Mouse (Mus musculus): ENCODE measurements around the gene Rbms1. TPM values are rescaled to one million over a fixed set of nuclear protein-coding genes. Genes with fewer than 3 reads are reported as not detected.

Gene Rbms1
- polyA plus RNA-seq, 1 experiment from 2014 or later = 72.2 TPM

DNA sequence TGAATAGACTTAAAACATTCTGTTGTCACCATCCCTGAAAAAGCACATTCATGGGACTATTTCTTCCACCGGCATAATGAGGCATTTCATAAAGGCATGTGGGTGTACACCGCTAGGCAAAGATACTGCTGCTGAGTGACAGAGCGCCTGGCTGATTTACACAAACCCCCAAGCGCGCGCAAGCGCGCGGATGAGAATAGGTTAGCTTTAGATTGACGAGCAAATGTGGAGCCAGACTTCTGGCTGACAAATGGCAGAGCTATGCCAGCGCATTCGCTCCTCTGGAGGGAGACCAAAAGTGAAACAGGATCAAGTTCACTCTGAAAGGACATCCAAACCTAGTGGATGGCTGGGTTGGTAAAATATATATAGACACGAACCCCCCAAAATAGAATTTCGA lies 240.5 kb downstream of the Rbms1 start, which contains the start of gene Itgb6:
Itgb6 (minus strand) TSS at position 130 of the 400 bp plus-strand sequence.
- H3K4me3 ChIP-seq (ENCODE audit: low read length) = no peak within 1 kb of the TSS
- no peak within 1 kb of the TSS for H3K4me2 ChIP-seq (ENCODE audit: low read depth, low read length)
- H3K27ac ChIP-seq (ENCODE audit: low read length) = no peak within 1 kb of the TSS
- no peak within 1 kb of the TSS for H3K9ac ChIP-seq (ENCODE audit: low read depth, low read length)
- ATAC-seq = no peak
- no peaks in the 10 kb centered on the region for H3K36me3 ChIP-seq (ENCODE audit: control insufficient read depth, insufficient read depth, low read length)
- 69% methylated on average over 14 of the region's 14 CpGs for WGBS
- H3K4me1 ChIP-seq (ENCODE audit: control insufficient read depth, insufficient read depth, low read length) = peaks cover 6% of the 10 kb centered on the region; the same call in 1 of the 2 replicates
- H3K9me3 ChIP-seq (ENCODE audit: control insufficient read depth, low read length) = no peaks in the 10 kb centered on the region
- H3K27me3 ChIP-seq (replicated peaks; ENCODE audit: control insufficient read depth, insufficient read depth, low read length) = no peaks in the 10 kb centered on the region

DNA sequence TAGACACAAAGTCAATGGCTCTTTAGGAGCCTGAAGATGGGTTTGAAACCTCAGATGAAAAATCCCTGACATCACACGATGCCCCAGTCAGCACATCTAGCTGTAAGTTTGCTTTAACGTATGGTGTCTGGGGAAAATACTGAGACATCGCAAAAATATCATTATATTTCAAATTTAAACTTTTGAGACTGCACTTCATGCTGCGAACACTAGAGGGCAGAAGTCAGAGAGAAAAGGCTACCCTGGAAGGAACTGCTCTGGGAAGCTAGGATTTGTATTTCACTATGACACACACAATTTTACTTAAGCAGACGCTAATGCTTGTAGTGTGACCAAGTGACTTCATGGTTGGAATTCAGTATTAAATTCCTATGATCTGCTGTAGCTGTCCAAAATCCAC lies 242.1 kb downstream of the Rbms1 start:
- Histone ChIP-seq H3K9ac (ENCODE audit: low read depth, low read length) (no peak overlapping the region), H3K27ac (ENCODE audit: low read length) (no peak overlapping the region), H3K4me3 (ENCODE audit: low read length) (no peak overlapping the region), H3K9me3 (ENCODE audit: control insufficient read depth, low read length) (no peaks in the 10 kb centered on the region), H3K27me3 (replicated peaks; ENCODE audit: control insufficient read depth, insufficient read depth, low read length) (no peaks in the 10 kb centered on the region), H3K4me1 (ENCODE audit: control insufficient read depth, insufficient read depth, low read length) (peaks cover 11% of the 10 kb centered on the region; the same call in 1 of the 2 replicates), H3K4me2 (ENCODE audit: low read depth, low read length) (no peak overlapping the region), H3K36me3 (ENCODE audit: control insufficient read depth, insufficient read depth, low read length) (no peaks in the 10 kb centered on the region)
- no peak for ATAC-seq
- 25% methylated on average over 5 of the region's 5 CpGs for WGBS

GRCm38 (mm10) chr2:60720205-60720604 lies 242.8 kb downstream of the Rbms1 start:
- no peaks in the 10 kb centered on the region for H3K27me3 ChIP-seq (replicated peaks; ENCODE audit: control insufficient read depth, insufficient read depth, low read length)
- peaks cover 11% of the 10 kb centered on the region; the same call in 1 of the 2 replicates for H3K4me1 ChIP-seq (ENCODE audit: control insufficient read depth, insufficient read depth, low read length)
- no peak overlapping the region for H3K4me3 ChIP-seq (ENCODE audit: low read length)
- H3K27ac ChIP-seq (ENCODE audit: low read length) = no peak overlapping the region
- no peak for ATAC-seq
- no peaks in the 10 kb centered on the region for H3K36me3 ChIP-seq (ENCODE audit: control insufficient read depth, insufficient read depth, low read length)
- no peak overlapping the region for H3K4me2 ChIP-seq (ENCODE audit: low read depth, low read length)
- 0 out of 2 replicates have a peak overlapping the region, but pooled peaks have one; percentile 10 for H3K9ac ChIP-seq (ENCODE audit: low read depth, low read length)
- WGBS = 63% methylated on average over 8 of the region's 8 CpGs
- no peaks in the 10 kb centered on the region for H3K9me3 ChIP-seq (ENCODE audit: control insufficient read depth, low read length)

DNA sequence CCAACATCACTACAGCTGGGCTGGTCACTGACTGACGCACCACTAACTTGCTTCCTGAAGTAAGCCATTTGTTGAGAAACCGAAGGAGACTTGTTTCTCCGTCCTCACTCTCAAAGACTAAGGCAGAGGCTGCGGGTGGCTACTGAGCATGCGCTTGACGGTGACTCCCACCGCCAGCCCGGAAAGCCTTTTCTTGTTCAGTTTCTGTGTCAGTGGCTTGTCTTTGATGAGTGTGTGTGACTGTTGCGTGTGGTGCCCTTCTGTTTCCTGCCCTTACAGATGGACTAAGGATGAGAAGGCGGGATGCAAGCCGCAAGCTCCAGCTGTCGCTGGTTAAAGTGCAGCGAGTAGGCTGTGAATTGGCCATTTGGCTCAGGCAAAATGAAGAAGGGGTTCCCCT lies 245.6 kb downstream of the Rbms1 start:
- H3K4me1 ChIP-seq (ENCODE audit: control insufficient read depth, insufficient read depth, low read length) = peaks cover 16% of the 10 kb centered on the region; the same call in 1 of the 2 replicates
- no peak overlapping the region for H3K27ac ChIP-seq (ENCODE audit: low read length)
- no peak for ATAC-seq
- no peaks in the 10 kb centered on the region for H3K9me3 ChIP-seq (ENCODE audit: control insufficient read depth, low read length)
- H3K27me3 ChIP-seq (replicated peaks; ENCODE audit: control insufficient read depth, insufficient read depth, low read length) = no peaks in the 10 kb centered on the region
- no peaks in the 10 kb centered on the region for H3K36me3 ChIP-seq (ENCODE audit: control insufficient read depth, insufficient read depth, low read length)
- no peak overlapping the region for H3K9ac ChIP-seq (ENCODE audit: low read depth, low read length)
- 69% methylated on average over 13 of the region's 13 CpGs for WGBS
- H3K4me3 ChIP-seq (ENCODE audit: low read length) = no peak overlapping the region
- H3K4me2 ChIP-seq (ENCODE audit: low read depth, low read length) = no peak overlapping the region

- Histone ChIP-seq H3K4me3 (ENCODE audit: low read length) (no peak overlapping the region), H3K4me2 (ENCODE audit: low read depth, low read length) (no peak overlapping the region), H3K36me3 (ENCODE audit: control insufficient read depth, insufficient read depth, low read length) (no peaks in the 10 kb centered on the region), H3K4me1 (ENCODE audit: control insufficient read depth, insufficient read depth, low read length) (peaks cover 16% of the 10 kb centered on the region; the same call in 1 of the 2 replicates), H3K9ac (ENCODE audit: low read depth, low read length) (no peak overlapping the region), H3K27me3 (replicated peaks; ENCODE audit: control insufficient read depth, insufficient read depth, low read length) (no peaks in the 10 kb centered on the region), H3K9me3 (ENCODE audit: control insufficient read depth, low read length) (no peaks in the 10 kb centered on the region), H3K27ac (ENCODE audit: low read length) (no peak overlapping the region)
- ATAC-seq = peak; percentile 75
Measured at GRCm38 (mm10) chr2:60716549-60716948, 246.4 kb downstream of the Rbms1 start.

GRCm38 (mm10) chr2:60715771-60716170 lies 247.2 kb downstream of the Rbms1 start:
- H3K4me1 ChIP-seq (ENCODE audit: control insufficient read depth, insufficient read depth, low read length) = peaks cover 15% of the 10 kb centered on the region; the same call in 1 of the 2 replicates
- H3K27ac ChIP-seq (ENCODE audit: low read length) = no peak overlapping the region
- H3K36me3 ChIP-seq (ENCODE audit: control insufficient read depth, insufficient read depth, low read length) = no peaks in the 10 kb centered on the region
- no peak overlapping the region for H3K4me2 ChIP-seq (ENCODE audit: low read depth, low read length)
- H3K4me3 ChIP-seq (ENCODE audit: low read length) = no peak overlapping the region
- no peak overlapping the region for H3K9ac ChIP-seq (ENCODE audit: low read depth, low read length)
- WGBS = 74% methylated on average over 13 of the region's 13 CpGs
- no peaks in the 10 kb centered on the region for H3K27me3 ChIP-seq (replicated peaks; ENCODE audit: control insufficient read depth, insufficient read depth, low read length)
- H3K9me3 ChIP-seq (ENCODE audit: control insufficient read depth, low read length) = no peaks in the 10 kb centered on the region
- no peak for ATAC-seq

DNA sequence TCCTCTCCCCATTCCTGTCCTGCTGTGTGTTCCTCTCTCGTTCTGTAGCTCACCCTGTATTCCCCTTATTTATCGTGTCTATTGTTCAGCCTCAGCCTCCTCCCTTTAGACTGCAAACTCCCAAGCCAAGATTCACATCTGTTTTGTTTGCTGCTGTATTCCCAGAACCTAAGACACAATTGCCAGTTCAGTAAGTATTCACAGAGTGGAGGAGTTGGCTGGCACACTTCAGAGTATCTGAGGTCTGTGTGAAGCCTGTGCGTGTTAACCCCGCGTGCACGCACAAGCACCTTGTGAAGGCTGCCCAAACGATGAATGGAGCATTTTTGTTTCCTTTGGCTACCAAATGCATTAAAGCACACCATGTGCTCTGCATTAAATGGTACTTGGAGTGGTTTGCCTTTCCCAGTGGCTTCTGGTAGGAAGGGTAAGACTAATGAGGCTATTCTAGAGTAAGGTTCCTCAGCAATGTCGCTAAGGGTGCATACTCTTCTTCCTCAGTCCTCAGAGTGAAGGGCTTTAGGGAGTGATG lies 248.0 kb downstream of the Rbms1 start:
- H3K4me2 ChIP-seq (ENCODE audit: low read depth, low read length) = no peak overlapping the region
- no peaks in the 10 kb centered on the region for H3K36me3 ChIP-seq (ENCODE audit: control insufficient read depth, insufficient read depth, low read length)
- H3K9ac ChIP-seq (ENCODE audit: low read depth, low read length) = no peak overlapping the region
- no peak overlapping the region for H3K4me3 ChIP-seq (ENCODE audit: low read length)
- H3K9me3 ChIP-seq (ENCODE audit: control insufficient read depth, low read length) = no peaks in the 10 kb centered on the region
- H3K4me1 ChIP-seq (ENCODE audit: control insufficient read depth, insufficient read depth, low read length) = peaks cover 11% of the 10 kb centered on the region; the same call in 1 of the 2 replicates
- no peak for ATAC-seq
- H3K27me3 ChIP-seq (replicated peaks; ENCODE audit: control insufficient read depth, insufficient read depth, low read length) = no peaks in the 10 kb centered on the region
- 63% methylated on average over 8 of the region's 8 CpGs for WGBS
- no peak overlapping the region for H3K27ac ChIP-seq (ENCODE audit: low read length)

DNA sequence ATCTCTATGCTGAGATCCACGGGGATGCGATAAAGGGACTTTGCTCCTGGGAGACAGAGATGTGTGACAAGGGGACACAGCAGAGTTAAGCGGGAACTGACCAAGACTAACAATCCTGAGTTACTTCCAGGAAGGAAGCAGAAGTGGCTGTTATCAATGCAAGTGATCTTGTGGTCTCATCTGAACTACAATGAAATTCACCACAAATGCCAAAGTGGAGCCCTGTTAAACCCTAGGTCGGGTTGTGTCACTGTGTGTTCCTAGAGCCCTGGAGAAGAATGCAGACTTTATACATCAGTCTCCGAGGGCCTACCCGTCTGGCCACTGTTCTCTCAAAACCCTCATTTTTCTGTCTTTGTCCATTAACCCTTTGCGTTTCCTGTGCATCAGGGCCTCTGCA lies 248.5 kb downstream of the Rbms1 start:
- Histone ChIP-seq H3K27me3 (replicated peaks; ENCODE audit: control insufficient read depth, insufficient read depth, low read length) (no peaks in the 10 kb centered on the region), H3K4me3 (ENCODE audit: low read length) (no peak overlapping the region), H3K4me2 (ENCODE audit: low read depth, low read length) (no peak overlapping the region), H3K4me1 (ENCODE audit: control insufficient read depth, insufficient read depth, low read length) (peaks cover 11% of the 10 kb centered on the region; the same call in 1 of the 2 replicates), H3K36me3 (ENCODE audit: control insufficient read depth, insufficient read depth, low read length) (no peaks in the 10 kb centered on the region), H3K27ac (ENCODE audit: low read length) (no peak overlapping the region), H3K9ac (ENCODE audit: low read depth, low read length) (no peak overlapping the region), H3K9me3 (ENCODE audit: control insufficient read depth, low read length) (no peaks in the 10 kb centered on the region)
- WGBS = 47% methylated on average over 7 of the region's 7 CpGs
- no peak for ATAC-seq

- Histone ChIP-seq H3K4me1 (ENCODE audit: control insufficient read depth, insufficient read depth, low read length) (peaks cover 11% of the 10 kb centered on the region; the same call in 1 of the 2 replicates), H3K27ac (ENCODE audit: low read length) (no peak overlapping the region), H3K36me3 (ENCODE audit: control insufficient read depth, insufficient read depth, low read length) (no peaks in the 10 kb centered on the region), H3K4me3 (ENCODE audit: low read length) (no peak overlapping the region), H3K27me3 (replicated peaks; ENCODE audit: control insufficient read depth, insufficient read depth, low read length) (no peaks in the 10 kb centered on the region), H3K4me2 (ENCODE audit: low read depth, low read length) (no peak overlapping the region), H3K9me3 (ENCODE audit: control insufficient read depth, low read length) (no peaks in the 10 kb centered on the region), H3K9ac (ENCODE audit: low read depth, low read length) (no peak overlapping the region)
- WGBS = 43% methylated on average over 8 of the region's 8 CpGs
- 0 out of 2 replicates have a peak, but pooled peaks have one; percentile 22 for ATAC-seq
Measured at GRCm38 (mm10) chr2:60713857-60714256, 249.1 kb downstream of the Rbms1 start.

GRCm38 (mm10) chr2:60712891-60713290 lies 250.1 kb downstream of the Rbms1 start:
- WGBS = 83% methylated on average over 5 of the region's 5 CpGs
- no peaks in the 10 kb centered on the region for H3K9me3 ChIP-seq (ENCODE audit: control insufficient read depth, low read length)
- H3K9ac ChIP-seq (ENCODE audit: low read depth, low read length) = no peak overlapping the region
- ATAC-seq = no peak
- no peak overlapping the region for H3K4me3 ChIP-seq (ENCODE audit: low read length)
- H3K27me3 ChIP-seq (replicated peaks; ENCODE audit: control insufficient read depth, insufficient read depth, low read length) = no peaks in the 10 kb centered on the region
- no peaks in the 10 kb centered on the region for H3K36me3 ChIP-seq (ENCODE audit: control insufficient read depth, insufficient read depth, low read length)
- no peak overlapping the region for H3K27ac ChIP-seq (ENCODE audit: low read length)
- H3K4me2 ChIP-seq (ENCODE audit: low read depth, low read length) = no peak overlapping the region
- peaks cover 11% of the 10 kb centered on the region; the same call in 1 of the 2 replicates for H3K4me1 ChIP-seq (ENCODE audit: control insufficient read depth, insufficient read depth, low read length)
